Mouse (Mus musculus) kidney, embryonic 16.5 days (tissue): ENCODE measurements around the gene Eif1b. TPM values are rescaled to one million over a fixed set of nuclear protein-coding genes. Genes with fewer than 3 reads are reported as not detected.
"Not testable (repeated sequence)": the region's sequence is repeated elsewhere in the genome, so short reads cannot be mapped to it uniquely, and the experiment has no call there.

Source experiments
- ATAC-seq: fragments of 200-750 bp; cut with Nextera tagmentation; 2 replicates; pipeline ENCODE4 v1.8.0; 2017; ENCODE audit warnings: moderate TSS enrichment; ENCODE audit not compliant: low FRiP score, low TSS enrichment
- H3K27ac ChIP-seq: fragments of 300-500 bp; sonication (generic); 2 replicates; pipeline ENCODE4 v1.5.1; 2014; ENCODE audit warnings: low read length
- H3K27me3 ChIP-seq: fragments of 300-500 bp; sonication (generic); 2 replicates; pipeline ENCODE4 v1.6.1; 2014; ENCODE audit warnings: low read length, control low read depth, mixed read lengths; ENCODE audit not compliant: insufficient read depth
- H3K36me3 ChIP-seq: fragments of 300-500 bp; sonication (generic); 2 replicates; pipeline ENCODE4 v1.6.1; 2014; ENCODE audit warnings: low read length, control low read depth, mixed read lengths; ENCODE audit not compliant: insufficient read depth
- H3K4me1 ChIP-seq: fragments of 300-500 bp; sonication (generic); 2 replicates; pipeline ENCODE4 v1.6.1; 2014; ENCODE audit warnings: low read length, control low read depth, mixed read lengths; ENCODE audit not compliant: insufficient read depth
- H3K4me2 ChIP-seq: fragments of 300-500 bp; sonication (generic); replicated peaks from 2 replicates; pipeline ENCODE4 v1.6.1; 2014; ENCODE audit warnings: low read depth, low read length
- H3K4me3 ChIP-seq: fragments of 300-500 bp; sonication (generic); 2 replicates; pipeline ENCODE4 v1.5.1; 2014; ENCODE audit warnings: mild to moderate bottlenecking, low read length
- H3K9ac ChIP-seq: fragments of 300-500 bp; sonication (generic); replicated peaks from 2 replicates; pipeline ENCODE4 v1.6.1; 2014; ENCODE audit warnings: low read length
- H3K9me3 ChIP-seq: fragments of 300-500 bp; sonication (generic); 2 replicates; pipeline ENCODE4 v1.6.1; 2016; ENCODE audit warnings: low read length, control low read depth
- WGBS: fragments of 180-500 bp; shearing (Covaris S2); extraction: QIAGEN DNeasy Blood & Tissue Kit; methylation state at CpG from one replicate; pipeline ENCODE4 v1.1.7; 2014; 5-methylcytosine and 5-hydroxymethylcytosine counted together
- polyA plus RNA-seq: library from polyadenylated mRNA; unstranded; fragments of >200 nt; fragmentation: Nextera tagmentation; extraction: Ambion mirVana; gene quantifications from 2 replicates; pipeline ENCODE4 v1.2.1, GENCODE M21; 2015

Eif1b gene
- polyA plus RNA-seq, 1 experiment from 2014 or later: 146 TPM

DNA sequence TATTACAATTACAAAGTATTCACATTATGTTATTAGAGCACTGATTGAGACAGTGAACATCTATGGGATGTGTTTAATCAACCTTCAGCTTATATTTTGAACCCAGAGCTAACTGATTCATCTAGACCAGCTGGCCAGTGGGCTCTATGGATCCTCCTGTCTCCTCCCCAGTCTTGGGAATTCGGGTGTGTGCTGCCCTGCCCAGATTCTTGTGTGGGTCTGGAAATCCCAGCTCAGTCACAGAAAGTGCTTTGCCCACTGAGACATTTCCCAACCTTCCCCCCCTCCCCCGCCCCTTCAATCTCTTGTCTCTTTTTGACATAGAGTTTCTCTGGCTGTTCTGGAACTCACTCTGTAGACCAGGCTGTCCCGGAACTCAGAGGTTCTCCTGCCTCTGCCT, 26.9 kb downstream of the Eif1b start:
- no peak overlapping the region for H3K27ac ChIP-seq
- H3K27me3 ChIP-seq: no peaks in the 10 kb centered on the region
- ATAC-seq: no peak
- H3K36me3 ChIP-seq: no peaks in the 10 kb centered on the region
- no peak overlapping the region for H3K4me3 ChIP-seq
- WGBS: 75% methylated on average over 3 of the region's 3 CpGs
- H3K4me2 ChIP-seq: no peak overlapping the region
- no peak overlapping the region for H3K9ac ChIP-seq
- H3K4me1 ChIP-seq: 0 out of 2 replicates have a peak, but pooled peaks cover 3% of the 10 kb centered on the region
- H3K9me3 ChIP-seq: no peaks in the 10 kb centered on the region

DNA sequence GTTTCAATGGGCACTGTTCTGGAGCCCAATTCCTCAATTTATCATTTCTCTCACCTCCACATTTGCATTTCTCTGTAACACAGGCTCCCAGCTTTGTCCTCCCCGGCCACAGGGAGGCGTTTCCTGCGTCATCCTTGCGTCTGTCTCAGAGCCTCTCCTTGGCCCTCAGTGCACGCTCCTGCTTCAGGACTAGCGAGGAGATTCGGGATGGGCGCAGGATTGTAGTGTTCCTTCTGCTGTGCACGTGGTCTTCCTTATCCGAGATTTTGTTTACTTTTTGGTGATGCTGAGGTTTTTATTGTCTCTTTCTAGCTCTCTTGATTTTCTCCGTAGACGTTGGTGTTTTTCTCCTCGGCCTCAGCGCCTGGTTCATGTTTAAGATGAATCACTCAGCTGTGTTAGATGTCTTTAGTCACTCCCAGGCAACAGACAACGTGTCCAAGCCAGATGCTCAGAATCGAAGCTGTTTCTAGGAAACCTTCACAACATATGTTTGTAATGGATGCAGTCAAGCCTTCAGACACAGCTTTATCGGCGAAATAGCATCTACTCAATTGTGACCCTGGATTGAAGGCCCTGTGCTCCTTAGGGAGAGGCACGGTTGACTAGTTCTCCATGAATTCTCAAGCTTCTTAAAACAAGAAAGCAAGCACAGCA, 27.6 kb downstream of the Eif1b start:
- Histone ChIP-seq H3K9me3 (no peaks in the 10 kb centered on the region), H3K9ac (no peak overlapping the region), H3K4me1 (0 out of 2 replicates have a peak, but pooled peaks cover 3% of the 10 kb centered on the region), H3K27ac (no peak overlapping the region), H3K36me3 (no peaks in the 10 kb centered on the region), H3K27me3 (no peaks in the 10 kb centered on the region), H3K4me2 (no peak overlapping the region), H3K4me3 (no peak overlapping the region)
- WGBS: 51% methylated on average over 19 of the region's 19 CpGs
- ATAC-seq: no peak

DNA sequence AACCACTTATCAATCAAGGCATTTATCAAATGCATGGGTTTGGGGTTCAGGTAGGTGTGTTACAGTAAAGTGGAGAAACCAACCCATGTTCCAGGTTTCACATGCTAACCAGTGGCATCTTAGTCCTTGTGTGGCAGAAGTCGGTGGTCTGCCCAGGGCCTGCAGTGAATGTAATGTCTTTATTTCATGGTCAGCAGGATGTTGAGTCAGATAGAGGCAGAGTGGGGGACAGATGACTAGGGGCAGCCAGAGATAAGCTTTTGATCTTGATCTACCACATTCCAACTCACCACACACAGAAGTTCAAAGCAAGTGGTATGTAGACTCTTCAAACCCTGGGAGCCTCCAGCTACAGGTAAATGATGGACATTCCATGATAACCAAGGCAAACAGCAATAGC, 29.1 kb downstream of the Eif1b start:
- Histone ChIP-seq H3K27me3 (no peaks in the 10 kb centered on the region), H3K4me1 (0 out of 2 replicates have a peak, but pooled peaks cover 3% of the 10 kb centered on the region), H3K9ac (no peak overlapping the region), H3K4me2 (no peak overlapping the region), H3K27ac (no peak overlapping the region), H3K36me3 (no peaks in the 10 kb centered on the region), H3K9me3 (no peaks in the 10 kb centered on the region), H3K4me3 (no peak overlapping the region)
- 65% methylated on average over 1 of the region's 1 CpGs for WGBS
- ATAC-seq: no peak

DNA sequence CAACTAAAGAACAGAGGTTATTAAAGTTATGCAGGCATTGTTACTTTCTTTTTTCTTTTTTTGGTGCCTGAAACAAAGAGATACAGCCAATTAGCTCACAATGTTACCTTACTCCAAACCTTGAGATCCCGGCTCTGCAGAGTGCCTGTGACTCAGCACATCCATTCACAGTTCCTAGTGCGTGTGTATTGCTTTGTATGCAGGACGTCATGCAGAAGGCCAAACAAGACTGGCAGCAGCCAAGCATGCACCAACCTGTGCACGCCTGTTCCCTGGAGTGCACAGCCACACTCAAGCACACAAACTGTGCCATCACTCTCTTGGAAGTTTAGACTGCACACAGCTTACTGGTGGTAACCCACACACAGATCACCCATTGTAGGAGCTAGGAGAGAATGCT, 35.2 kb downstream of the Eif1b start:
- 73% methylated on average over 4 of the region's 4 CpGs for WGBS
- ATAC-seq: no peak
- H3K4me2 ChIP-seq: no peak overlapping the region

GRCm38 (mm10) chr9:120527919-120528318, 35.9 kb downstream of the Eif1b start:
- H3K36me3 ChIP-seq: no peaks in the 10 kb centered on the region
- no peak overlapping the region for H3K4me3 ChIP-seq
- no peak overlapping the region for H3K9ac ChIP-seq
- no peak for ATAC-seq
- no peaks in the 10 kb centered on the region for H3K4me1 ChIP-seq
- no peak overlapping the region for H3K27ac ChIP-seq
- 92% methylated on average over 8 of the region's 8 CpGs for WGBS
- H3K9me3 ChIP-seq: no peaks in the 10 kb centered on the region
- no peaks in the 10 kb centered on the region for H3K27me3 ChIP-seq
- H3K4me2 ChIP-seq: no peak overlapping the region

More for the DNA sequence above, 35.2 kb downstream of the Eif1b start:
- Histone ChIP-seq H3K9me3 (no peaks in the 10 kb centered on the region), H3K27me3 (no peaks in the 10 kb centered on the region), H3K9ac (no peak overlapping the region), H3K4me1 (no peaks in the 10 kb centered on the region), H3K36me3 (no peaks in the 10 kb centered on the region), H3K27ac (no peak overlapping the region), H3K4me3 (no peak overlapping the region)

GRCm38 (mm10) chr9:120528815-120529510, 36.9 kb downstream of the Eif1b start:
- Histone ChIP-seq H3K9me3 (peaks cover 2% of the 10 kb centered on the region; the same call in 1 of the 2 replicates), H3K4me3 (no peak overlapping the region), H3K27me3 (no peaks in the 10 kb centered on the region), H3K4me2 (no peak overlapping the region), H3K4me1 (no peaks in the 10 kb centered on the region), H3K9ac (no peak overlapping the region), H3K27ac (no peak overlapping the region), H3K36me3 (no peaks in the 10 kb centered on the region)
- no peak for ATAC-seq
- WGBS: 88% methylated on average over 17 of the region's 17 CpGs

DNA sequence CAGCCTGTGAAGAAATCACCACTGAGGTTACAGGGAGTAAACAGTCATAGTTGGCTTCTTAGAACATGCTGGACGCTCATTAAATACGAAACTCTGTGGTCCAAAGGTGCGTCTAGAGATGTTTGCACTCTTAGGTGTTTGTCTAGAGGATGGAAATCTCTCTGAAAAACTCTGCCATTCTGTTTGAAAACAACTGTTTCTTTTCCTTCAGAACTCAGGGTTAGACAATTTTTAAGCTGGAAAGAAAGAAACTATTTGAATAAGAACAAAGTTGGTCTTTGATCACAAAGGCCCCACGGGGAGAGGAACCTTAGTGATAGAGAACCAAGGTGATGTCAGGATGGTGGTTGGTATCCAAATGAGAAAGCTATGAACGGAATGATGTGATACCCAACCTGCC, 38.4 kb downstream of the Eif1b start:
- Histone ChIP-seq H3K36me3 (no peaks in the 10 kb centered on the region), H3K4me3 (no peak overlapping the region), H3K27ac (no peak overlapping the region), H3K4me1 (no peaks in the 10 kb centered on the region), H3K4me2 (no peak overlapping the region), H3K27me3 (no peaks in the 10 kb centered on the region), H3K9me3 (peaks cover 3% of the 10 kb centered on the region; the same call in 1 of the 2 replicates), H3K9ac (no peak overlapping the region)
- no peak for ATAC-seq
- WGBS: 86% methylated on average over 5 of the region's 5 CpGs

DNA sequence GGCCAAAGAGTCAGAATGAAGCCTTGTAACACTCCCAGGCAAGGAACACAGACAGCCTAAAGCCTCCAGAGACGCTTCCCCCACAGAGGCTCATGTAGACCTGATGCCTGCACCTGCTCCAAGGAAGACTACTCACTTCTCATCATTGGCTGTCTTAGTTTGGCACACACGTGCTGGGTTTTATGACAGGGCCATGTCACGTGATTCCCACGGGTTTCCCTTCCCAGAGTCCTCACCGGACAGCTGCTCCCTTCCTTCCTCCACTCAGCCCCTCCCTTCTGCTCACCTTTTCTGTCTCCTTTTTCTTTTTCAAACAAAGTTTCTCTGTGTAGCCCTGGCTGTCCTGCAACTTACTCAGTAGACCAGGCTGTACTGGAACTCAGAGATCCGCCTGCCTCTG, 40.0 kb downstream of the Eif1b start:
- WGBS: 81% methylated on average over 6 of the region's 6 CpGs

DNA sequence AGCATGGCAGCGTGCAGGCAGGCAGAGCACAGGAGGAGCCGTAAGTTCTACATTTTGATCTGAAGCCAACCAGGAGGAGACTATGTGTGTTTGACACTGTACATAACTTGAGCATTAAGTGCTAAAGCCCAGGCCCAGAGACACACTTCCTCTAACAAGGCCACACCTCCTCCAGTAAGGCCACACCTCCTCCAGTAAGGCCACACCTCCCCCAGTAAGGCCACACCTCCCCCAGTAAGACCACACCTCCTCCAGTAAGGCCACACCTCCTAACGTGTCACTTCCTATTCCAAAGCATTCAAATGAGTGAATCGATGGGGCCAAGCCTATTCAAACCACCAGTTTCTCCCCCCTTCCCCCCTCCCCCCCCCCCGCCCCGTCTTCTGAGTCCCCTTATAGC, 40.7 kb downstream of the Eif1b start:
- Histone ChIP-seq H3K27me3 (no peaks in the 10 kb centered on the region), H3K4me2 (no peak overlapping the region), H3K36me3 (no peaks in the 10 kb centered on the region), H3K4me1 (no peaks in the 10 kb centered on the region), H3K27ac (no peak overlapping the region), H3K4me3 (no peak overlapping the region), H3K9ac (no peak overlapping the region), H3K9me3 (peaks cover 3% of the 10 kb centered on the region; the same call in 1 of the 2 replicates)
- WGBS: 90% methylated on average over 5 of the region's 6 CpGs
- ATAC-seq: no peak

More for the DNA sequence above, 40.0 kb downstream of the Eif1b start:
- ATAC-seq: no peak
- Histone ChIP-seq H3K9me3 (peaks cover 3% of the 10 kb centered on the region; the same call in 1 of the 2 replicates), H3K36me3 (no peaks in the 10 kb centered on the region), H3K27ac (no peak overlapping the region), H3K9ac (no peak overlapping the region), H3K27me3 (no peaks in the 10 kb centered on the region), H3K4me2 (no peak overlapping the region), H3K4me1 (no peaks in the 10 kb centered on the region), H3K4me3 (no peak overlapping the region)

DNA sequence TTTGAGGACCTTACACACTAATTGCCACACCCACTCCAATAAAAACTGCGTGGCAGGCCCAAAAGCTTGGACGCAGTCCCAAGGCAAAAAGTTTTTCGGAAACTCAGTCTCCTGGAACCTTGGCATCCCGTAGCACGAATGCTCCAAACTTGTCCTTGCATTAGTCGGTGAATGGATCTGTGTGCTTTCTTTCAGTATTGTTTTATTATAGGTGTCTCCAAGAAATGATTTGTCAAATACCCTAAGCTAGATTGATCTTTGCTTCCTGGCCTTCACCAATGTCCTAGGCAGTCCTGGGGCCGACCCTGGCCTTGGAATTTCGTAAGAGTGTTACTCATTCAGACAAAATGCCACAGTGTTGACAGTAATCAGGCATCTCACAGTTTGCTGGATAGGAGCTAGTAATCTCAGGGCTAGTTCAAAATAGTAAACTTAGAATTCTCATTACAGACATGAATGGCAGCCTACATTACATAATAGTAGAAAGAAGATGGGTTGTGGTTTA, 41.5 kb downstream of the Eif1b start:
- H3K27me3 ChIP-seq, H3K27ac ChIP-seq, H3K9me3 ChIP-seq, ATAC-seq, H3K36me3 ChIP-seq, H3K4me1 ChIP-seq, H3K4me3 ChIP-seq, H3K4me2 ChIP-seq, H3K9ac ChIP-seq: not testable (repeated sequence)
- WGBS: 95% methylated on average over 8 of the region's 8 CpGs
